Mouse (Mus musculus) midbrain, embryonic 12.5 days (tissue): Measurements from ENCODE around the gene Ifrd1. TPM values are rescaled to one million over a fixed set of nuclear protein-coding genes. Genes with fewer than 3 reads are reported as not detected.
"Not testable (repeated sequence)": the region's sequence is repeated elsewhere in the genome, so short reads cannot be mapped to it uniquely, and the experiment has no call there.

Source experiments
- ATAC-seq: fragments of 200-750 bp; cut with Nextera tagmentation; 2 replicates; pipeline ENCODE4 v1.8.0; 2017; ENCODE audit warnings: low read depth, moderate TSS enrichment, moderate library complexity; ENCODE audit not compliant: low FRiP score
- H3K27ac ChIP-seq: fragments of 300-500 bp; sonication (generic); replicated peaks from 2 replicates; pipeline ENCODE4 v1.5.1; 2016; ENCODE audit warnings: mild to moderate bottlenecking
- H3K27me3 ChIP-seq: fragments of 300-500 bp; sonication (generic); 2 replicates; pipeline ENCODE4 v1.6.1; 2016; ENCODE audit warnings: mild to moderate bottlenecking
- H3K36me3 ChIP-seq: fragments of 300-500 bp; sonication (generic); 2 replicates; pipeline ENCODE4 v1.6.1; 2016
- H3K4me1 ChIP-seq: fragments of 300-500 bp; sonication (generic); 2 replicates; pipeline ENCODE4 v1.6.1; 2016
- H3K4me2 ChIP-seq: fragments of 300-500 bp; sonication (generic); replicated peaks from 2 replicates; pipeline ENCODE4 v1.6.1; 2016; ENCODE audit warnings: mild to moderate bottlenecking, moderate library complexity
- H3K4me3 ChIP-seq: fragments of 300-500 bp; sonication (generic); 2 replicates; pipeline ENCODE4 v1.5.1; 2016; ENCODE audit warnings: mild to moderate bottlenecking
- H3K9ac ChIP-seq: fragments of 300-500 bp; sonication (generic); replicated peaks from 2 replicates; pipeline ENCODE4 v1.6.1; 2016; ENCODE audit warnings: mild to moderate bottlenecking, moderate library complexity
- H3K9me3 ChIP-seq: fragments of 300-500 bp; sonication (generic); 2 replicates; pipeline ENCODE4 v1.6.1; 2016; ENCODE audit warnings: mild to moderate bottlenecking
- WGBS: fragments of 180-500 bp; shearing (Covaris S2); methylation state at CpG from one replicate; pipeline ENCODE4 v1.1.7; 2016; 5-methylcytosine and 5-hydroxymethylcytosine counted together
- microRNA counts: library from miRNA; unstranded; fragments of <30 nt; microRNA quantifications from one replicate; lab custom pipeline; 2017
- microRNA-seq: library from miRNA; unstranded; fragments of <30 nt; microRNA quantifications from one replicate; pipeline ENCODE4, GENCODE M21; 2017
- polyA plus RNA-seq: library from polyadenylated mRNA; unstranded; fragments of >200 nt; fragmentation: Nextera tagmentation; extraction: Ambion mirVana; gene quantifications from 2 replicates; pipeline ENCODE4 v1.2.1, GENCODE M21; 2016

Gene Ifrd1
- polyA plus RNA-seq, 1 experiment from 2014 or later, result 178 TPM

- H3K4me2 ChIP-seq, result no peak overlapping the region
- H3K27me3 ChIP-seq, result no peaks in the 10 kb centered on the region
- H3K27ac ChIP-seq, result no peak overlapping the region
- 0 out of 2 replicates have a peak, but pooled peaks cover 2% of the 10 kb centered on the region for H3K9me3 ChIP-seq
- no peak overlapping the region for H3K9ac ChIP-seq
- WGBS, result 63% methylated on average over 6 of the region's 6 CpGs
- H3K4me1 ChIP-seq, result no peaks in the 10 kb centered on the region
- no peaks in the 10 kb centered on the region for H3K36me3 ChIP-seq
- ATAC-seq, result no peak
- H3K4me3 ChIP-seq, result no peak overlapping the region
These were observed 71.2 kb downstream of the Ifrd1 start for GRCm38 (mm10) chr12:40177089-40177488.

- WGBS, result 79% methylated on average over 2 of the region's 2 CpGs
- Histone ChIP-seq H3K4me2 (no peak overlapping the region), H3K9me3 (0 out of 2 replicates have a peak, but pooled peaks cover 2% of the 10 kb centered on the region)
These were observed 72.1 kb downstream of the Ifrd1 start for GRCm38 (mm10) chr12:40176158-40176557.

DNA sequence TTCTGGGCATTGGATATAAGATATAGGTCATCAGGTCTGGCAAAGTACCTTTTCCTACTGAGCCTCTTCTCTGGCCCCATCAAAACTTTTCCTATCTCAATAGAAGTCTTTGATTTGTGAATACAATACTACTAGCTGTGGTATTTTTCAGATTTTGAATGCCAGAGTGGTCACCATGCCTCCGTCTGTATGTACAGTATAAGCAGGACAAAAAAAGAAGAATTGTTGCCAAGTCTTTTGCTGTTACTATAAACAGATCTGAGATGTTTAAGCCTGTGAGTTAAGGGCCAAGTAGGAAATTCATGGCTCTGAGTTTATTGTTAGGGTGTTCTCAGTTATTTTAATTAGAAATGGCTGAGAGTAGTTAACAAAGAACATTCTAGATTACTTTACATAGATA, 73.1 kb downstream of the Ifrd1 start:
- not testable (repeated sequence) for H3K9ac ChIP-seq, H3K4me1 ChIP-seq, H3K4me2 ChIP-seq, H3K4me3 ChIP-seq, ATAC-seq, H3K27ac ChIP-seq, H3K27me3 ChIP-seq, H3K9me3 ChIP-seq, H3K36me3 ChIP-seq
- WGBS, result 78% methylated on average over 1 of the region's 1 CpGs

More at GRCm38 (mm10) chr12:40176158-40176557, 72.1 kb downstream of the Ifrd1 start:
- no peak for ATAC-seq
- Histone ChIP-seq H3K27ac (no peak overlapping the region), H3K4me3 (no peak overlapping the region), H3K4me1 (no peaks in the 10 kb centered on the region), H3K9ac (no peak overlapping the region), H3K36me3 (no peaks in the 10 kb centered on the region), H3K27me3 (no peaks in the 10 kb centered on the region)

GRCm38 (mm10) chr12:40171637-40172036, 76.7 kb downstream of the Ifrd1 start:
- Histone ChIP-seq H3K4me2 (no peak overlapping the region), H3K27me3 (no peaks in the 10 kb centered on the region), H3K9me3 (no peaks in the 10 kb centered on the region), H3K4me3 (no peak overlapping the region), H3K36me3 (no peaks in the 10 kb centered on the region), H3K4me1 (no peaks in the 10 kb centered on the region), H3K27ac (no peak overlapping the region), H3K9ac (no peak overlapping the region)
- no peak for ATAC-seq
- WGBS, result 85% methylated on average over 2 of the region's 2 CpGs

- Histone ChIP-seq H3K27ac (no peak overlapping the region), H3K4me2 (no peak overlapping the region), H3K4me3 (no peak overlapping the region), H3K9me3 (no peaks in the 10 kb centered on the region), H3K4me1 (no peaks in the 10 kb centered on the region), H3K9ac (no peak overlapping the region), H3K36me3 (no peaks in the 10 kb centered on the region), H3K27me3 (no peaks in the 10 kb centered on the region)
- WGBS, result 100% methylated on average over 1 of the region's 1 CpGs
- no peak for ATAC-seq
These were observed 78.6 kb downstream of the Ifrd1 start for GRCm38 (mm10) chr12:40169675-40170074.

DNA sequence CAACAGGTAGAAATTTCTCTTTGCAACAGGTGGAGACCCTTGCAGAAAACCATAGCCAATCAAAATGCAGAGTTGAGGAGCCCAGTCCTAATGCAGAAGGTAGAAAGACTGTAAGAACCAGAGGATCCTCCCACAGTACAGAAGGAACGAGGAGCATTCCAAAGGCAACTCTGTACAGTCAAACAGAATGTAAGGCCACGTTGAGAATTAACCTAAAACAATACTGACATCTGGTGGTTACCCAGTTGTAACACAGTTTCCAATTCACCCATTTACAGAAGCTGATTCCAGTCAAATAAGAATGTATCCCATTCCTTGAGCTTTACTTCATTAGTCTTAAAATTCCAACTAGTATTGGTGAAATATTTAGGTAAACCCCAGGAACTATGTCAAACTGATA, 83.7 kb downstream of the Ifrd1 start:
- ATAC-seq, result peak; percentile 82
- no peaks in the 10 kb centered on the region for H3K27me3 ChIP-seq
- H3K4me3 ChIP-seq, result no peak overlapping the region
- H3K36me3 ChIP-seq, result no peaks in the 10 kb centered on the region
- no peak overlapping the region for H3K4me2 ChIP-seq
- no peak overlapping the region for H3K9ac ChIP-seq
- no peaks in the 10 kb centered on the region for H3K9me3 ChIP-seq
- no peaks in the 10 kb centered on the region for H3K4me1 ChIP-seq
- H3K27ac ChIP-seq, result no peak overlapping the region
- WGBS, result 13% methylated on average over 2 of the region's 2 CpGs

- Histone ChIP-seq H3K27me3 (no peaks in the 10 kb centered on the region), H3K4me1 (no peaks in the 10 kb centered on the region), H3K9me3 (no peaks in the 10 kb centered on the region), H3K4me2 (no peak overlapping the region), H3K36me3 (no peaks in the 10 kb centered on the region), H3K4me3 (no peak overlapping the region), H3K9ac (no peak overlapping the region), H3K27ac (no peak overlapping the region)
- ATAC-seq, result no peak
- 72% methylated on average over 2 of the region's 2 CpGs for WGBS
These were observed 87.5 kb downstream of the Ifrd1 start for GRCm38 (mm10) chr12:40160777-40161176.

DNA sequence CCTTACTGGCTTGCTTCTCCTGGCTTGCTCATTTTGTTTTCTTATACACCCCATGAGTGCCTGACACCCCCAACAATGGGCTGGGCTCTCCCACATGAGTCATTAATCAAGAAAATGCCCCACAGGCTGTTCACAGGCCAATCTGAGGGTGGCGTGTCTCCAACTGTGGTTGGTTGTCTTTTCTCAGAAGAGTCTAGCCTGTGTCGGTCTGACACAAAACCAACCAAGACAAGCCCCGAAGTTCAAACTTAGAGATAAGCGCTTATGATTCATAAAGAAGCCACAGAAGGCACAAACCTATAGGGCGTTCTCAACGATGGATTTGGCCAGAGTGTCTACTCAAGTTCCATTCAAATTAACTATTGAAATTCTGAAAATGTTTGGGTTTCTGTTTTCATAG, 94.1 kb downstream of the Ifrd1 start:
- Histone ChIP-seq H3K4me2 (no peak overlapping the region), H3K4me1 (no peaks in the 10 kb centered on the region), H3K27ac (no peak overlapping the region), H3K4me3 (no peak overlapping the region), H3K36me3 (no peaks in the 10 kb centered on the region), H3K9me3 (no peaks in the 10 kb centered on the region), H3K27me3 (no peaks in the 10 kb centered on the region), H3K9ac (no peak overlapping the region)
- no peak for ATAC-seq
- WGBS, result 94% methylated on average over 6 of the region's 6 CpGs

DNA sequence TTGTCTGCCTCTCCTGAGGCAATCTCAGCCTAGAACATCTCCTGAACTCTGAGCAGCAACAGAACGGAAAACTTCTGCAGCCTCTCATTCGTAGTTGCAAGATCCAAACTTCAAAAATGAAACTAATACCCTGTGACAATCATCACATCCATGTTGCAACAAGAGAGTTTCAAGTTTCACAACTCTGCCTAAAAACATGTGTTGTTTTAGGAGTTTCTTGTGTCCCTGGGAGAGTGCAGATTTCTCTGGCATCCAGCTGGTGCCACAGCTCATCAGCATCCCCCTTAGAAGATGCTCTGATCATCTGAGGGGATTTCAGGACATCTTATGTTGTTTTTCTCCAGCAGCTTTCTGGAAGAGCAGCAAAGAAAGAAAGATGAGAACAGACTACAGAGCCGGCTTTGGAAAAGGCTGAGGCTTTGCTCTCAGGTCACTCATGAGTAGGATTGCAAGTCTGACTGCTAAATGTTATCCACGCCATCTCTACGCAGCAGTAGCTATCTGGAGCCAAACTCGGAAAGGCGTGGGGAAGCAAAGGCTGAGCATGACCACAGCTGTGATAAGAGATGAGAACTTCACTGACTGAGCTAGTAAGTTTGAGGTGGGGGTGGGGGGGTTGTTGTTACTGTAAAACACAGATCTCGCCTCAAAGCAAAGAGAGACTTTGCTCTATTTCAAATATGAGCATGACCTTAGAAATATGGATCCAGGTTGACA, 95.8 kb downstream of the Ifrd1 start:
- no peak overlapping the region for H3K4me3 ChIP-seq
- H3K9ac ChIP-seq, result no peak overlapping the region
- no peaks in the 10 kb centered on the region for H3K4me1 ChIP-seq
- no peak overlapping the region for H3K4me2 ChIP-seq
- H3K27ac ChIP-seq, result no peak overlapping the region
- H3K9me3 ChIP-seq, result no peaks in the 10 kb centered on the region
- no peak for ATAC-seq
- 87% methylated on average over 8 of the region's 8 CpGs for WGBS
- H3K27me3 ChIP-seq, result no peaks in the 10 kb centered on the region
- H3K36me3 ChIP-seq, result no peaks in the 10 kb centered on the region

MicroRNA genes within 50 kb of the gene (microRNA counts, 519-probe panel; counts per million panel counts)
- microRNA mmu-miR-1938 (lab: Ali Mortazavi, UCI), result not detected

Small RNA genes within 50 kb of the gene (microRNA-seq; reads per million reads assigned to microRNA genes)
- not detected for gene Mir1938

Other genes with a start within 250 kb of the Ifrd1 start
- gene Arl4a, start 210.5 kb downstream of the Ifrd1 start, polyA plus RNA-seq, result 89.2 and 98.3 TPM in 2 replicates
- 0.09 TPM in 1 of 2 replicates, not detected in the other for gene Scin, start 114.3 kb downstream of the Ifrd1 start, polyA plus RNA-seq
- gene Lsmem1, start 49.0 kb downstream of the Ifrd1 start, polyA plus RNA-seq, result not detected in 2 replicates
- 30.3 and 30.5 TPM in 2 replicates for gene Zfp277, start 197.4 kb upstream of the Ifrd1 start, polyA plus RNA-seq
- gene Dock4, start 197.4 kb upstream of the Ifrd1 start, polyA plus RNA-seq, result 32.8 and 34.2 TPM in 2 replicates